Mouse (Mus musculus): ENCODE measurements around the gene Syce1.
"Not testable (repeated sequence)": the region's sequence is repeated elsewhere in the genome, so short reads cannot be mapped to it uniquely, and the experiment has no call there.

Gene Syce1

GRCm38 (mm10) chr7:140765888-140766739 is 21.5 kb downstream of the Syce1 start:
- DNase-seq: no peak

DNA sequence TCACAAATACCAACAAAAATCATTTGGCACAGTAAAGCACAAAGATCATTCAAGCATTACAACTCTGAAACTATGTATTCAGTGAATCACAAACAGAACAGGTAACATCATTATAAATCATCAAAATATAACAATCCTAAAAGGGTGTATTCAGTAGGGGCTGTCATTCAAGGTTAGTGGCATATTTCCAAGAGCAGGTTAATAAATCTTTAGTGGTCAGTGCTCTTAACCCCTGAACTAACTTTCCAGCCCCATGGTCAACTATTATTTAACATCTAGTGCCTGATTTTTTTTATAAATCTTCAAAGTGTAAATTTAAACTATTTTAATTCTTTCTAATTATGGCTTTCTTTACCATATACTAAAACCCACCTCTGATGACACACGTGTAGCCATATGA is 22.3 kb downstream of the Syce1 start:
- not testable (repeated sequence) for DNase-seq

DNA sequence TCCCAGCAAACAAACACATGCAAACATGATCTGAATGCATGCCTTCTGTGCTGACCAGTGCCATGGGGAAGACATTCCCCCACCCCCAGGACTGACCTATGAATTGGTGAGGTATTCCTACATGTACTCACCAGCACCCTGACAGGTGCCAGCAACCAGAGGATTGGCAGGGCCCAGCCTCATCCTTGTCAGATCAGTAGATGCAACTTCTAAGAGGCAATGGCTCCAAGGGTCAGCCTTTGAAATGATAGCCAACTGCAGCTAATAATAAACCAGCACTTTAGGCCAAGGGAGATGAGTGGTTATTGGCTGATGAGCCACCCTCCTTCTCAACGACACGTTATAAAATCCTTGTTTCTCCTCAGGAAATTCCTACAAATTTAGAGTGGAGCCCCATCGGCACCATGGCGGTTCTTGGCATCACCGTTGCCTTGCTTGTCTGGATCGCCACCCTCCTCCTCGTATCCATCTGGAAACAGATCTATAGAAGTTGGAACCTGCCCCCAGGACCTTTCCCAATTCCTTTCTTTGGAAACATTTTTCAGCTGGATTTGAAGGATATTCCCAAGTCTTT is 24.1 kb downstream of the Syce1 start, which contains the start of gene Cyp2e1:
Gene Cyp2e1, plus strand, starts transcription at position 293 of the 574 bp plus-strand sequence.
- DNase-seq: no peak

DNA sequence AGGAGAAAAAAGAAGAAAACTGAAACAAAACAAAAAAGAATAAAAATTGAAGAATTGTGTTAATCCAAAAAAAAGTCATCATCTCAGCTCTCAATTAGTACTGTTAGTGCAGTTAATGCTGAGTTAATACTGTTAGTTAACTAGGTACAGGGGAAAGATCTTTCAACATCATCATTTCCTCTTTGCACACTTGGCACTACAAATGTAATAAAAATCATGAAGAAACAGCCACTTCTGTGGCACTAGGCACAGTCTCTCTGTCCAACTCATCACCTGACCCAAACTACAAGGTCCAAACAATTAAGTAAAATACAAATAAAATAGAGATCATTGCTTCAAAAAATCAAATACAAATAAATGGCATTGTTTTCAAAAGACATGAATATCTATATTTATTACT is 27.0 kb downstream of the Syce1 start:
- no peak for DNase-seq

- no peak for DNase-seq
These were observed 31.3 kb downstream of the Syce1 start for GRCm38 (mm10) chr7:140756151-140756854.

DNA sequence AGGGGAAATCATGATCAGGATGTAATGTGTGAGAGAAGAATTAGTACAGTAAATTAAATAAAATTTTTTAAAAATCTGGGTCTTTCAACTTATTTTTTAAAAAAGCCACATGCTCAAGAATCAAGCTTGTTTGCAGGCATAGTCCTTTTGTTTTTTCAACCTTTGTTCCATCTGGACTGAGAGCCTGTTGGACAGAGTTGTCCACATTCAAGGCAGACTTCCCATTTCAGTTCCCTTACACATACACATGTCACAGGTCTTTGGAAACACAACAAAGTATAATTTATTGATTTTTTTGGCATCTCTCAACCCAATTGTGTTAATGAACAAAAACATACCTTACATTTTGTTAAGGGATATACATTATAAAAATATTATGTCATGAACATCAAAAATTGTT is 33.1 kb downstream of the Syce1 start:
- DNase-seq: no peak

- no peak for DNase-seq
These were observed 38.9 kb downstream of the Syce1 start for GRCm38 (mm10) chr7:140748827-140749160.

- no peak for DNase-seq
These were observed 39.4 kb downstream of the Syce1 start for GRCm38 (mm10) chr7:140748116-140748826.

DNA sequence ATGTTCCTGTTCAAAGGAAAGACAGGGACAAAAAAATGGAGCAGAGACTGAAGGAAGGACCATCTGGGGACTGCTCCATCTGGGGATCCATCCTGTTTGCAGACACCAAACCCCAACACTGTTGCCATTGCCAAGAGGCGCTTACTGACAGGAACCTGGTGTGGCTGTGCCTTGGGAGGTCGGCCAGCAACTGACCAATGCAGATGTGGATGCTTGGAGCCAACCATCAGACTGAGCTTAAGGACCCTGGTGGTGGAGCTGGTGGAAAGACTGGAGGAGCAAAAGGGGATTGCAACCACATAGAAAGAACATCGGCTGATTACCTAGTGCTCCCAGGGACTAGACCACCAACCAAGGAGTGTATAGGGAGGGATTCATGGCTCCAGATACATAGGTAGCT is 40.2 kb downstream of the Syce1 start:
- no peak for DNase-seq

- no peak for DNase-seq
These were observed 54.5 kb downstream of the Syce1 start for GRCm38 (mm10) chr7:140733162-140733561.
